Mouse (Mus musculus) liver, adult 2 months (tissue): ENCODE data around the gene Atp6v0e2.

Experiments used
- CTCF ChIP-seq: fragments of 200-500 bp; IDR thresholded peaks from 2 replicates; pipeline ENCODE4 v1.5.1; 2011; ENCODE audit warnings: low read depth, low read length, control low read depth
- POLR2A ChIP-seq: fragments of 200-500 bp; IDR thresholded peaks from 2 replicates; pipeline ENCODE4 v1.6.1; 2011; ENCODE audit warnings: low read length, control low read depth; ENCODE audit not compliant: insufficient read depth; ENCODE audit errors: extremely low read depth

GRCm38 (mm10) chr6:48555956-48556355 is 18.5 kb downstream of the Atp6v0e2 start:
- no peak for TF ChIP-seq CTCF
- no peak for TF ChIP-seq POLR2A
